Comparison of ENCODE assay signal across 25 mouse cellular contexts in the genomic region with DNA sequence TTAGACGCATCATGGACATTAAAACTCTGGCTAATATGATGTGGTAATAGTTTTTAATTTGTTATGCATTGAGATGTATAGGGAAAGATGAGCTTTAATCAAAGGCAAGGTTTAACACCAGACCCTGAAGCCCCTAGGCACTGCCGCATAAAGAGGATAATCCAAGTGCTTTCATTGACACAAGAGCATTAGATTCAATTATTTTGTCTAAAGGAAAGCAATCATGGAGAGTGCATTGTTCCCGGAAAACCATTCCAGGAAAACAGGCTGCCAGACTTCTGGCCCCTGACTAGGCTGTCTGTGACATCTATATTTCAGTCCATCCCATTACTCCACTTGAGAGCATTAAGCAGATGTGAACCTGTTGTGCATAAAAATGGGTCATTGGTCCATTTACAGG.
DNase-seq lines count a peak whose midpoint lies in the region; ATAC-seq lines count a peak whose summit lies in the region.
"Had no signal": no experiment of that assay in that cellular context is flagged by ENCODE, and none has a peak within 500 bp of the region (broad histone marks: within the 10 kb centered on the region; RNA-seq: fewer than 3 reads in every experiment).

No protein-coding gene starts in this region.

- WGBS in hindbrain, embryonic 13.5 days = 43% methylated on average over 3 of the region's 3 CpGs
- WGBS in hindbrain, embryonic 10.5 days = 60% methylated on average over 3 of the region's 3 CpGs
- 34% methylated on average over 3 of the region's 3 CpGs for WGBS in hindbrain, embryonic 14.5 days

- ATAC-seq in hindbrain, embryonic 13.5 days (ENCODE audit: low FRiP score) = 0 out of 2 replicates have a peak, but pooled peaks have one; percentile 46
- ATAC-seq in hindbrain, embryonic 14.5 days (ENCODE audit: low FRiP score) = peak; percentile 31; the same call in 1 of the 2 replicates
- no peak for ATAC-seq in frontal cortex, adult (ENCODE audit: low TSS enrichment)
- ATAC-seq: intestine, embryonic 16.5 days had no signal

- H3K27me3 ChIP-seq in hindbrain, embryonic 13.5 days = no peaks in the 10 kb centered on the region
- no peaks in the 10 kb centered on the region for H3K27me3 ChIP-seq in hindbrain, embryonic 10.5 days (ENCODE audit: insufficient read depth, poor library complexity, severe bottlenecking)
- H3K27me3 ChIP-seq in hindbrain, embryonic 14.5 days (ENCODE audit: control insufficient read depth, insufficient read depth, low read length) = no peaks in the 10 kb centered on the region
- H3K27me3 ChIP-seq: hindbrain, embryonic 15.5 days; kidney, embryonic 15.5 days; liver, embryonic 13.5 days; neural tube, embryonic 13.5 days had no signal

- H3K9me3 ChIP-seq in hindbrain, embryonic 13.5 days = no peaks in the 10 kb centered on the region
- no peaks in the 10 kb centered on the region for H3K9me3 ChIP-seq in hindbrain, embryonic 10.5 days
- H3K9me3 ChIP-seq in hindbrain, embryonic 14.5 days (ENCODE audit: control insufficient read depth, low read length) = no peaks in the 10 kb centered on the region
- H3K9me3 ChIP-seq: hindbrain, embryonic 15.5 days; kidney, embryonic 15.5 days; liver, embryonic 13.5 days; neural tube, embryonic 13.5 days had no signal

- no peak overlapping the region for H3K9ac ChIP-seq in hindbrain, embryonic 13.5 days
- H3K9ac ChIP-seq in hindbrain, embryonic 14.5 days = no peak overlapping the region
- H3K9ac ChIP-seq: hindbrain, embryonic 15.5 days; kidney, embryonic 15.5 days; liver, embryonic 13.5 days; neural tube, embryonic 13.5 days had no signal

- no peak overlapping the region for H3K27ac ChIP-seq in hindbrain, embryonic 13.5 days
- no peak overlapping the region for H3K27ac ChIP-seq in hindbrain, embryonic 10.5 days
- H3K27ac ChIP-seq in hindbrain, embryonic 14.5 days = no peak overlapping the region; the same call in 1 of the 2 replicates
- H3K27ac ChIP-seq: hindbrain, embryonic 15.5 days; kidney, embryonic 15.5 days; left cerebral cortex, adult 2 months; liver, embryonic 13.5 days; stomach, postnatal 0 days had no signal

- no peak overlapping the region for H3K4me2 ChIP-seq in hindbrain, embryonic 13.5 days
- no peak overlapping the region for H3K4me2 ChIP-seq in hindbrain, embryonic 14.5 days (replicated peaks)
- H3K4me2 ChIP-seq: heart, embryonic 11.5 days; hindbrain, embryonic 15.5 days; kidney, embryonic 15.5 days; liver, embryonic 13.5 days; neural tube, embryonic 13.5 days had no signal

- peak; percentile 9 for DNase-seq in embryo, embryonic 10 days (ENCODE audit: low spot score)
- DNase-seq in embryo, embryonic 9.5 days (ENCODE audit: extremely low spot score) = no peak
- DNase-seq in hindbrain, embryonic 10.5 days (ENCODE audit: low spot score) = no peak
- no peak for DNase-seq in hindbrain, embryonic 14.5 days (ENCODE audit: low spot score)
- DNase-seq in retina, embryonic 14.5 days (ENCODE audit: low spot score) = peak; percentile 22
- DNase-seq in right cerebral cortex, adult 2 months (ENCODE audit: low spot score in 2 of 2) = no peak
- DNase-seq: adrenal gland, postnatal 14 days; cerebellum, adult 8-10 months; cerebellum, postnatal 36 days; gastrocnemius, postnatal 10 days; kidney, postnatal 4 days; liver, embryonic 13.5 days; lung, adult 2 months; lung, postnatal 14 days; thymus, adult 2 months; thymus, postnatal 4 days had no signal

- H3K4me1 ChIP-seq in hindbrain, embryonic 13.5 days (replicated peaks) = peaks cover 3% of the 10 kb centered on the region
- H3K4me1 ChIP-seq in hindbrain, embryonic 10.5 days (replicated peaks) = no peaks in the 10 kb centered on the region
- 0 out of 2 replicates have a peak, but pooled peaks cover 3% of the 10 kb centered on the region for H3K4me1 ChIP-seq in hindbrain, embryonic 14.5 days (replicated peaks; ENCODE audit: control insufficient read depth, insufficient read depth, low read length)
- H3K4me1 ChIP-seq: kidney, embryonic 15.5 days; liver, embryonic 13.5 days had no signal

- H3K4me3 ChIP-seq in hindbrain, embryonic 13.5 days = no peak overlapping the region
- no peak overlapping the region for H3K4me3 ChIP-seq in hindbrain, embryonic 10.5 days
- no peak overlapping the region for H3K4me3 ChIP-seq in hindbrain, embryonic 14.5 days (replicated peaks; ENCODE audit: low read length)
- H3K4me3 ChIP-seq: hindbrain, embryonic 15.5 days; kidney, embryonic 15.5 days; left cerebral cortex, adult 2 months; liver, embryonic 13.5 days; neural tube, embryonic 13.5 days had no signal

- no peaks in the 10 kb centered on the region for H3K36me3 ChIP-seq in hindbrain, embryonic 13.5 days
- no peaks in the 10 kb centered on the region for H3K36me3 ChIP-seq in hindbrain, embryonic 10.5 days
- no peaks in the 10 kb centered on the region for H3K36me3 ChIP-seq in hindbrain, embryonic 14.5 days (replicated peaks; ENCODE audit: control insufficient read depth, insufficient read depth)
- H3K36me3 ChIP-seq: hindbrain, embryonic 15.5 days; kidney, embryonic 15.5 days; liver, embryonic 13.5 days; neural tube, embryonic 13.5 days had no signal

Comparison
In these comparisons a context has a peak if more than half of its experiments do, and no peak if none do; other contexts are left out.
1. DNase-seq: peak in embryo, embryonic 10 days (single experiment) and retina, embryonic 14.5 days (single experiment); none in embryo, embryonic 9.5 days (single experiment), hindbrain, embryonic 10.5 days (single experiment), hindbrain, embryonic 14.5 days (single experiment) and right cerebral cortex, adult 2 months (0 of 2).